Mouse (Mus musculus) erythroblast, embryonic 14.5 days (primary cell): ENCODE data around the gene Adgrl3.

ENCODE experiments used
- GATA1 ChIP-seq: IDR thresholded peaks from 2 replicates; pipeline ENCODE4 v1.6.1; 2012; ENCODE audit warnings: low read length, inconsistent platforms, mixed read lengths
- TAL1 ChIP-seq: IDR thresholded peaks from 3 replicates; pipeline ENCODE4 v1.6.1; 2012; ENCODE audit warnings: low read length, inconsistent platforms, mixed read lengths

DNA sequence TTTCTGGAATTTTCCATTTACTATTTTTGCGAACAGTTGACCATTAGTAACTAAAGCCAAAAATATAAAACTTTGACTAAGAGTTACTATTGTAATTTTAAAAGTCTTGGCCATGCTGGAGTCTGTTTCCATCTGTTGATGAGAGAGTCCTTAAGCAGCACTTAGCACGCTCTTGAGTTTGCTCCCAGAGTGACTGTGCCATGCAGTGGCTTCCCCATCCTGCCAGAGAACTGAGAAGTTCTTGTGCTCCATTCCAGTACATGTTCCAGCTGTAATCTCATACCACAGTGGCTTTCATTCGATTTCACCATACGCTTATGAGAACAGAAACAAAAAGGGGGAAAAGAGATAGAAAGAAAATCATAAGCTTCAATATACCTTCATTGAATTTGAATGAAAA lies 502.8 kb downstream of the Adgrl3 start:
- no peak for TF ChIP-seq TAL1
- TF ChIP-seq GATA1, result no peak
